Mouse (Mus musculus) liver, postnatal 0 days (tissue): ENCODE measurements around the gene Hpn.

Source experiments
- CTCF ChIP-seq: sonication (generic); IDR thresholded peaks from 2 replicates; pipeline ENCODE4 v1.5.1; 2016; ENCODE audit warnings: antibody characterized with exemption, low read depth
- EP300 ChIP-seq: IDR thresholded peaks from 2 replicates; pipeline ENCODE4 v1.6.1; 2016; ENCODE audit warnings: antibody characterized with exemption, low read depth, mild to moderate bottlenecking

- TF ChIP-seq CTCF (peak; percentile 89), EP300 (no peak)
Measured at GRCm38 (mm10) chr7:31139765-31140164, 24.7 kb upstream of the Hpn start.
